Mouse (Mus musculus): ENCODE results near the gene Dnajc11. TPM values are rescaled to one million over a fixed set of nuclear protein-coding genes. Genes with fewer than 3 reads are reported as not detected.

Dnajc11 gene
- total RNA-seq, 2 experiments from 2014 or later: 68.2 to 69.1 TPM

DNA sequence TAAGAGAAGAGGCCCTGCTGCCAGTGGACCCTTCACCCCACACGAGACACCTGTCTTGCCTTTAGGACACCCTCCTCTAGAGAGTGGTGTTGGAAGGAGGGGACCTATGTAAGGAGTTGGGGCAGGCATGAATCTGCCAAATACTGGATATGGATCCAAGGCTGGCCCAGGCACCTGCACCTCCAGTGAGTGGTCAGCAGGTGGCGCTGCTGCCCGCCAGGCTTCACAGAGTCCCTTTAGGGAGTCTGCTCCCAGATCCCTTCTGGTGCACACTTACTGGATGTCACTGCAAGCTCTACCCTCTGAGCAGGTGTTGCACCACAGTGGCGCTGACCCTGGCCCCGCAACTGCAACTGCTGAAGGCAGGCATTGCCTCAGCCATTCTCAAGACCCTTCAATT is 47.9 kb downstream of the Dnajc11 start:
- no peak overlapping the region for H3K27ac ChIP-seq
- no peak overlapping the region for H3K4me3 ChIP-seq
- peak; percentile 97 for TF ChIP-seq CTCF (conservative IDR thresholded peaks at IDR 0.05)
- DNase-seq (ENCODE audit: low spot score in 2 of 2): peak; percentile 76 to 88

DNA sequence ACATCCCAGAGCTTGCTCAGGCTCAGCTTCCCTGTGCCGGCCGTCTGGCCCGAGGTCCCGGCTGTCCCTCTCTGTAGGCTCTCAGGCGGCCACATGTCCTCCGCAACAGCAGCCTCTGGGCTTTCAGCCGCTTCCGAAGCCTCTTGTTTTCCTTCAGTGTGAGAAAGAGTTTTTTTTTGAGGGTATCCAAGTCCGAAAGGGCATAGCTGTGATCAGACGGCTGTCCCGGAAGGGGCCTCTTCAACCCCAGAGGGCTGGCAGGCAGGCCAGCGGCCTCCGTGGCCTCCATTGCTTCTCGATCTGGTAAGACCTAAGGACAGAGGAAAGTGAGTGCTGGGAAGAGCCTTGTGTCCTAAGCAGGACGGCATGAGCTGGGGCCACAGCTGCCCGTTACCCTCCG is 49.6 kb downstream of the Dnajc11 start:
- H3K27ac ChIP-seq: no peak overlapping the region
- no peak for DNase-seq (ENCODE audit: low spot score in 2 of 2)
- no peak for TF ChIP-seq CTCF (conservative IDR thresholded peaks at IDR 0.05)
- no peak overlapping the region for H3K4me3 ChIP-seq

DNA sequence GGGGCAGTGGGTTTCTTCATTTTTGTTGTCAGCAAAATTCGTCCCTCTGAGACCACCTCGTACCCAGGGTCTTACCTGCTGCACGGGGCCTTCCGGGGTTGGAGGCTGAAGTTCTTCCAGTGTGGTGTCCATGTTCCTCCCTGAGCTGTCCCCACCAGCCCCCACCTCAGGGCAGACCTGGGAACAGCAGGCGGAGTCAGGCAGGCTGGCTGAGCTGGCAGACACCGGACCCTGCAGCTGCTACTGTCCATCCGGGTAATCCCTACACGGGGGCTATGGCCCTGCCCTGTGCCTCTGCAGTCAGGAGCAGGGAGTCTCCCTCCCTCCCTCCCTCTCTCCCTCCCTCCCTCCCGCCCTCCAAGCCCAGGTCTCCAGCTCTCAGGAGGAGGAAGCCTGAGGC is 50.1 kb downstream of the Dnajc11 start:
- Histone ChIP-seq H3K27ac (no peak overlapping the region), H3K4me3 (no peak overlapping the region)
- DNase-seq (ENCODE audit: low spot score in 2 of 2): no peak
- TF ChIP-seq CTCF (conservative IDR thresholded peaks at IDR 0.05): no peak

DNA sequence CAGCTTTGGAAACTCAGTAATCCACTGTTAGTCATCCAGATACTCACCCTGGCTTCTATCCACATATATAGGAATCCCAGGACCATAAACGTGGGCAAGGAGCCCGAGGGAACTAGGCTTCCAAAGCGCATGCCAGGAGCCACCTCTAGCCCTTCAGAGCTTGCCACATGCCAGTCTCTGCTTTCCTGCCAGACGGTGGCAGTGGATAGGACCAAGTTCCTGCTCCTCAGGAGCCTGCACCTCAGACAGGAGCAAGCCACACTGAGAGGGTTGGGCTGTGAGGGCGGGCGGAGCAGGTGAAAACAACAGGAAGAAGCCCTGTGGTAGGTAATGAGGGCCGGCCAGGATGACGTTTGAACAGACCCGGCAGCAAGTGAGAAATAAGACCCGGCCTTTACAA is 52.4 kb downstream of the Dnajc11 start:
- no peak for TF ChIP-seq CTCF (conservative IDR thresholded peaks at IDR 0.05)
- H3K27ac ChIP-seq: no peak overlapping the region
- no peak overlapping the region for H3K4me3 ChIP-seq
- DNase-seq (ENCODE audit: low spot score in 2 of 2): no peak

DNA sequence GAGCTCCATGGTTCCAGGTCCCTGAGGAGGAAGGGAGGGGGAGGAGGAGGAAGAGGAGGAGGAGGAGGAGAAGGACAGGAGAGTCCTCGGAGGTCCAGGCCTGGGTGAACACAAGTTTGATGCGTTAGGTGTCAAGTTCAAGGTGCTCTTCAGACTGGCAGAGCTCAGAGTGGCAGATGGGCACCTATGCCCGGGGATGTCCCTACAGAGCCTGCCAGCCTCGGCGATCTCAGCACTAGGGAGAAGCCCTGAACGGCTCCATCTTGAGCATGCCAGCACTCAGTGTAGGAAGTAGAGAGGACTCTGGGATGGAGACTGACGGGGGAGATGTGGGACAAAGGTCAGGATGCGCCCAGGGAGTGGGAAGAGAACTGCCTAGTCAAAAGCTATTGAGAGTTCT is 53.2 kb downstream of the Dnajc11 start:
- H3K27ac ChIP-seq: no peak overlapping the region
- no peak for TF ChIP-seq CTCF (conservative IDR thresholded peaks at IDR 0.05)
- no peak overlapping the region for H3K4me3 ChIP-seq
- no peak for DNase-seq (ENCODE audit: low spot score in 2 of 2)

DNA sequence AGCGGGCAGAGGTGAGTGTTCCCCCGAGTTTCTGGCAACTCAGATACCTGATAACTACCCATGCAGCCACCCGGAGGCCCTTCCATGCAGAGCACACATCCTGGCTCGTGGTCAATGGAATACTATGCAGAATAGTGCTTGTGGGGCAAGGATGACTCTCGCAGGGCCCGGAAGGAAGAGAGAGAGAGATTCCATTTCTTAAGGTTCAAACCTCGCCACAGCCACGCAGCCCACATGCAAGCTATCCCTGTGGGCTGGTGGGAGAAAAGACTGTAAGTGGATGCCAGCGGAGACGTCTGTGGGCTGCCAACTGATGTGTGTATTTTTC is 54.5 kb downstream of the Dnajc11 start:
- Histone ChIP-seq H3K27ac (peak overlapping the region; percentile 98), H3K4me3 (peak overlapping the region; percentile 61)
- no peak for TF ChIP-seq CTCF (conservative IDR thresholded peaks at IDR 0.05)
- DNase-seq (ENCODE audit: low spot score in 2 of 2): no peak

DNA sequence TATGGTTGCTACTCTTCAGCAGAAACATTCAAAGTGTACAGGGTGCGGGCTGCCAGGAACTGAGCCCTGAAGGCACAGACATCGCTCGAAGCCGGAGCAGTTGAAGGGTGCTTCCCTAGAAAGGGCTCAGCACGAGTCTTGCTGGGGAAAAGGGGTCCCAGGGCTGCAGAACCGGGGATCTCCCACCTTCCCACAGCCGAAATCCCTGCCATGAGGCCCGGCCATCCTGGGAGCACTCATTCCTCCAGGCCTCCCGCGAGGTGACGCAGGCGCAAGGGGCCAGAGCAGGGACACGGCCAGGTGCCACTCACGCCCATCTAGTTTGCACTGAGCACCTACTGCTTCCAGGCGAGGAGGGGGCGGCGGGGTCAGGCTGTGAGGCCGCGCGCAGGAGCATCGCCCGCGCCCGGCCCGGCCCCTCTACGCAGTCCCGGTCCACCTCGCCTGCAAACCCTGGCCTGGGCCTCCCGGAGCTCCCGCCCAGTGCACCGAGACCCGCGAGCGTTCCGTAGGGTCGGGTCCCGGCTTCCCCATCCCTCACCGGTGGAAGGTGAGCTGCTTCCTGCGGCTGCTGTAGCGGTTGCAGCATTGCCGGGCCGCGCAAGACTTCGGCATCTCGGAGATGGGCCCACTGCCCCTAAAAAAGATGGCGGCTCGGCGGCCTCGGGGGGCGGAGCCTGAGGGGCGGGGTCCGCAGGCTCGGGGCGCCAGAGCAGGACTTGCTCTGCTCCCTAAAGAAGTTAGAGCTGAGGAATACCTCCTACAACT is 55.0 kb downstream of the Dnajc11 start, which contains the start of gene Thap3:
TSS of gene Thap3 (minus strand) at position 656 of the 768 bp plus-strand sequence.
- Histone ChIP-seq H3K27ac (peak within 1 kb of the TSS; percentile 98), H3K4me3 (peak within 1 kb of the TSS; percentile 61)
- TF ChIP-seq CTCF (conservative IDR thresholded peaks at IDR 0.05): no peak
- DNase-seq (ENCODE audit: low spot score in 2 of 2): peak; percentile 73 to 84

DNA sequence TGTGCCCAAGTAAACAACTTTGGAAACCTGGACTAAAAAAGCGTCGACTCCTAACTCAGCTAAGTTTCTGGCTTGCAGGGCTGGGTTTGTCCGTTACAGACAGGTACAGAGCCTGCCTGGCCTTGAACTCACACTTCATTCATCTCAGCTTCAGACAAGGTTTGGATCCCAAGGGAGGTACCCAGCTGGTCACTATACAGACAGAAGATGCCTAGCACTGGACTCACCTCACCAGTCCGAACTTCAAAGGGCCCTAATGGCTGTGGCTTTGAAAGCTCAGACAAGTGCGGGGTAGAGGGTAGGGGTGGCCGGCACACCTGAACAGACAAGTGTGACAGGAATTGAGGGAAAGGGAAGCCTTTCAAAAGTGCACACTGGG is 55.6 kb downstream of the Dnajc11 start:
- no peak for TF ChIP-seq CTCF (conservative IDR thresholded peaks at IDR 0.05)
- peak overlapping the region; percentile 61 for H3K4me3 ChIP-seq
- DNase-seq (ENCODE audit: low spot score in 2 of 2): no peak
- H3K27ac ChIP-seq: peak overlapping the region; percentile 98

DNA sequence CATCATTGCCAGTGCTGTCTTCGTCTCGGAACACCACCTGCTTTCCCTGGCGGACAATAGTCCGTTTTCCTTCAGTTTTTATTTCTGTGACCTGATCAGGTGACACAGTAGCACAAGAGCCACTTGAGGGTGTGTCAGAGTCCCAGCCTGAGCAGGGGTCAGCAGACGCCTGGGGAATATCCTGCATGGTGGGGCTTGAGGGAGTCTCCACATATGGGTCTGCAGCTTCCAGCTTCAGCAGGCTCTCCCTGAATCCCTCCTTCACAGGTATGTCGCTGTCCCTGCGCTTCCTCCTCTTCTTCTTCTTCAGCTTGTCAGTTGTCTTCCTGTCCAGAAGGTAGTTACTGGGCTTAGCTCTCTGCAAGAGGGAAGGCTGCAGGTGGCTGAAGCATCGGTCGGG is 58.6 kb downstream of the Dnajc11 start:
- no peak for DNase-seq (ENCODE audit: low spot score in 2 of 2)
- H3K27ac ChIP-seq: no peak overlapping the region
- H3K4me3 ChIP-seq: no peak overlapping the region
- TF ChIP-seq CTCF (conservative IDR thresholded peaks at IDR 0.05): no peak

DNA sequence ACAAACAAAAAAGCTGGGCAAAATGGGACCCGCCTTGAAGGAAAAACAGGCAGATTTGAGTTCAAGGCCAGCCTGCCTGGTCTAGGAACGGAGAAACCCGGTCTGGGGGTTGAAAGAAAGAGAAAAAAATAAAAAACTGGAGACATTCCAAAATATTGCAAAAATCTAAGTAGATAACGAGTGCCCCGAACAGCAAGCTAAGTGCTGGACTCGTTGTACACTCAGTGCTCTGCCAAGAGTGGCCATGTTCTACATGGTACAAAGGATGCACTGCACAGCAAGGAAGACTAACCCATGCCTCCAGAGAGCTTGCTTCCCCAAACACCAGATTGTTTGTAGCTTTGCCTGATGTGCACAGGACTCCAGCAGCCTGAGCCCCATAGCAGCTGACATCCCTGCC is 59.5 kb downstream of the Dnajc11 start:
- H3K27ac ChIP-seq: no peak overlapping the region
- no peak for DNase-seq (ENCODE audit: low spot score in 2 of 2)
- H3K4me3 ChIP-seq: no peak overlapping the region
- TF ChIP-seq CTCF (conservative IDR thresholded peaks at IDR 0.05): no peak

DNA sequence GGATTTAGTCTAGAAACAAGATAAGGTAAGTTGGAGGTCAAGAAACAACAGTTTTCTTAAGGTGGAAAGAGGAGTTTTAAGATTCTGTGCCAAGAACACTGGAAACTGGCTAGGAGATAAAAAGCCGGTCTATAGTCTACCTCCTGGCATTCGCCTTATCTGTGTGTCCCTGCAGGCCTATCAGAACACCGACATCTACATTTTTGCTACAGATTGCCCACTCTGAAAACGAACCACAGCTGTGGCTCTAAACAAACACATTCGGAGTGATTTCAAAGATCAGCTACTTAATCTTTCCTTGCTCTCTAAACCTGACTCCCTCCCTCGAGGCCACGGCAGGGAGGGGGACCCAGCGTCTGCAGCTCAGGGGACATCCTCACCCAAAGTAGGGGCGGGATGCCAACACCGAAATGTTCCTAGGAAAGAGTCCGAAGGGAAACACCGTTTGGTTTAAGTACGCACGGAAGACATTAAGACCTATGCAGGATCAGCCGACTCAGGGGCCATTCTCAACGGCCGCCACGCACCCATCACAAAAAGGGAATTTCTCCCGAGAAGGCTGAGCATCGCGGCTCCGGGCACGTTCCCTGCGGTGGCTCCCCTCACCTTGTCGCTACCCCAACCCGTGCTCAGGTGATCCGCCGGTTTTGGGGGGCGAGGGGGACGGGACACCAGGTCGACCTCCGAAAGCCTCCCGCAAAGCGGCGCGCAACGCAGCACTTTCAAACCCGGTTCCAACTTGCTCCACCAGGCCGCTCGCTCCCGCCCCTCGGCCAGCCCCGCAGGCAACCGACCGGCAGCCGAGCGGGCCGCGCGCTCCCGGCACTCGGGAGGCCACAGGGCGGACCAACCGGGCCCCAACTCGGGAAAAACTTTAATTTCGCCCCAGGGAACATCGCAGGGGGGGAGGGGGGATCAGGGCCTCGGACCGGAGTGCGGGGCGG is 61.0 kb downstream of the Dnajc11 start:
- H3K27ac ChIP-seq: peak overlapping the region; percentile 43; the same call in 1 of the 2 replicates
- H3K4me3 ChIP-seq: peak overlapping the region; percentile 75
- no peak for DNase-seq (ENCODE audit: low spot score in 2 of 2)
- no peak for TF ChIP-seq CTCF (conservative IDR thresholded peaks at IDR 0.05)

DNA sequence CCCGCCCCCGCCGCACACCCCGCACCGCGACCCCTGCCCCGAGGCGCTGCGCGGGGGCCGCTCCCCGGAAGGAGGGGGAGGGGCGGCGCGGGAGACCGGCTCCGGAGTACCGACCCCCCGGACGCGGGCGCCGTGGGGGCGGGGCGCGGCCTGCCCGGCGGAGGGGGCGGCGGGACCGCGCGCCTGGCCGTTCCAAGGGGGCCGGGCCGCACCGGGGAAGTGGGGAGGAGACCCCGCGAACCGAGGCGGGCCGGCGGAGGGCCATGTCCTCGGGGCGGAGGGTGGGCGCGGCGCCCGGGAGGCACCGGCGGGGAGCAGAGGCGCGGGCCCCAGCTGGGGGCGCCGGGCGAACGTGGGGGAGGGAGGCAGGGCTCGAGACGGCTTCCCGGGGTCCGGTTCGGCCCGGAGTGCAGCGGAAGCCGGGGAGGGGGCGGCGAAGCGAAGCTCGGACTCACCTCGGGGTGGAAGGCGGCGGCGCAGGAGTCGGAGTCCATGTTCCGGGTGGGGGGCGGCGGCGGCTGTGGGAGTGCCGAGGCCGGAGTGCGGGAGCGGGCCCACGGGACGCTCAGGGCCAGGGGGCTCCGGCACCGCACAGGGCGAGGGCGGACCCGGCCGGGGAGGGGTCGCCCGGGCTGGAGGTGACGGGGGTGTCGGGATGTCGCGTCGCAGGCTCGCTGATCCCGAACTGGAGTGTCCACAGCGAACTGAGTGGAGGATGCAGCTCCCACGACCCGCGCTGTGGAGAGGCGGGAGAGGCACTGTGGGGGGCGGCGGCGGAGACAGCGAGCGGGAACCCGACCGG is 62.1 kb downstream of the Dnajc11 start:
- TF ChIP-seq CTCF (conservative IDR thresholded peaks at IDR 0.05): no peak
- H3K27ac ChIP-seq: peak overlapping the region; percentile 88
- DNase-seq (ENCODE audit: low spot score in 2 of 2): no peak
- H3K4me3 ChIP-seq: peak overlapping the region; percentile 75
